Mouse (Mus musculus): ENCODE measurements around the gene Wnt7b.

Gene Wnt7b

GRCm38 (mm10) chr15:85569167-85569797 lies 13.0 kb downstream of the Wnt7b start:
- peak; percentile 75 to 80 for DNase-seq

DNA sequence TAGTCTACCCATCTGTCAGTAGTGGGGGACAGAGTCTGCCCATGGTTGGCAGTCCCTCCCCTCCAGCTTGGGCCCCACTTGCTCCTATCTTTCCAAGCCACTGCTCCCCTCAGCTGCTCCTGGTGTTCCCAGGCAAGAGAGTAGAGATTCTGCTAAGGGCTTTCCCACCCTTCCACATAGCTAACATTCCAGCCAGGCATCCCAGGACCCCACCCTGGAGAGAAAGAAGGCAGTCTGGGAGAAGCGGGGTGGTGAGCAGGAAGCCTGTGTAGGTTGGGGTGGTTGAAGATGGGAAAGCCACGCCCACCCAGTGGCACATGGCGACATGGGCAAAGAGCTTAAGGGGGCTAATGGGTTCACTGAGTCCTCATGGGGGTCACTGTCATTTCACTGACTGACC lies 13.9 kb downstream of the Wnt7b start:
- DNase-seq, result no peak

DNA sequence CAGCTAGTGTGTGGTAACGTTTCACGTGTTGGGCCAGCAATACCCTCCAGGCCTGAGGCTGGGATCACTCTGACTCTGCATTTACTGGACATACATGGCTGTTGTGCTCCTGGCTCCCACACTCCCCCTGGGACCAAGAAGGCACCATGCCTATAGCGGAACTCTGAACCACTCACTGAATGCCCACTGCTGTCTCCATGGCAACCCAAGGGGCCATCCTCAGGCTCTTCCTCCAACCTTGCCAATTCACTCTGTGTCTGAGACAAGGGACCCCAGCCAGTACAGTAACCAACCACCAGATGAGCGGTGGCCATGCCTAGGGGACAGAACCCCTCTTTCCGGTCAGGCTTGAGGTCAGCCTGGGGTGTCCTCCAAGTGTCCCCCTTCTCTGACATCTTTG lies 17.3 kb downstream of the Wnt7b start:
- peak; percentile 54 to 66 for DNase-seq

- peak; percentile 53 to 59 for DNase-seq
Observed at GRCm38 (mm10) chr15:85564034-85564769, 18.1 kb downstream of the Wnt7b start.

DNA sequence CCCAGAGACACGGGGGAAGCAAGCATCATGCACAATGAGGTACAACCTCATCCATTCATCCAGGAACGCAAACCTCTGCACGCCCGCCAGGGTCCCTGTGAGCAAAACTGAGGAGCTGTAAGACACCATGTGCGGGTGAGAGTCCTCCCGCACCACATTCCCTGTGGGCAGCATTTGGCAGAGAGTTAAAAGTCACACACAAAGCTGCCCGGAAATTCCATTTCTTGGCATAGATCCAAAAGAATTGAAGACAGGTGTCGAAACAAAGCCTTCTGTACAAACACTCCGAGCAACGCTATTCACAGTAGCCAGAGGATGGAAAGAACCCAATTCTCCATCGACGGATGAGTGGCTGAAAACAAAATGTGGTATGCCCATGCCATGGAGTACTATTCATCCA lies 20.3 kb downstream of the Wnt7b start:
- DNase-seq, result peak in 1 of 2 experiments; percentile 44

DNA sequence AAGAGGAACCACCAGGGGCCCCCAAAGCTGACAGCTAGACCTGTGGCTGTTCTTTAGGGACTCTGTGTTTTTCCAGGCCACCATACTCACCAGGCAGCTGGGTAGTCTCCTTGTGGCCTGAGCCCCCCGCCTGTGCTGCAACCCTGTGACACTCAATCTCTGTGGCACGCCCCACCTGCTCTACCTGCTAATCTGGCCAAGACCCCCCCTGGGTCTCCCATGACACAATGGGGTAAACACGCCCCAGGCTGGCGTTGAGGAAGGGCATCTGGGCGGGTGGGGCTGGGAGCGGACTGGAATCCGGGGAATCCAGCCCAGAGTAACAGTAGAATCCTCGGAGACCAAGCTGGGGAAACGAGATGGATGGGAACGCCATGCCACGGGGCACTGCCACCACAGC lies 21.4 kb downstream of the Wnt7b start:
- no peak for DNase-seq

DNA sequence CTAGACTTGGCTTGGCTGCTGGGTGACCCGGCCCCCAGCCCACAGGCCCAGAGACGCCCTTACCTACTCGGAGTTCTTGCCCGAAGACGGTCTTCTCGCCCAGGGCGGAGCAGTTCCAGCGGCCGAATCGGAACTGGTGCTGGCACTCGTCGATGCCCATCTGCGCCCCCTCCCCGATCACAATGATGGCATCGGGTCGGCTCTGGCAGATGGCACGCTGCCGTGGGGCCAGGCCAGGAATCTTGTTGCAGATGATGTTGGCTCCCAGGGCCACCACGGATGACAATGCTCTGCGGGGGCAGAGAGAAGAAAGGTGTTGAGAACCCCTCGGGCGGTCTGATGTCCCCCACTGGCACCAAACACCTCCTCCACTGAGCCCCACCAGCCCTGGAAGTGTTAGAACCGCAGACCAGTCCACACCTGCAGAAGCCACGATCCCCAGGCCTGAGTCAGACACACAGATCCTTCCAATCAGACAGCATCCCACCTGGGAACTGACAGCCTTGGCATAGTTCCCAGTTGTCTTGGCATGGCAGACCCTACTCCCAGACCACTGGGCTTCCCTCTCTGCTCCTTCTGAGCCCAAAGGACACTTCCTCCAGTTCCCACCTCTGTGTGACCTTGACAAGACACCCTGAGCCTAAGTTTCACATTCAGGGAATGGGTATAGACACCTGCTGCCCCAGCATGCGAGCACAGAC lies 23.3 kb downstream of the Wnt7b start:
- DNase-seq, result peak; percentile 80 to 88

DNA sequence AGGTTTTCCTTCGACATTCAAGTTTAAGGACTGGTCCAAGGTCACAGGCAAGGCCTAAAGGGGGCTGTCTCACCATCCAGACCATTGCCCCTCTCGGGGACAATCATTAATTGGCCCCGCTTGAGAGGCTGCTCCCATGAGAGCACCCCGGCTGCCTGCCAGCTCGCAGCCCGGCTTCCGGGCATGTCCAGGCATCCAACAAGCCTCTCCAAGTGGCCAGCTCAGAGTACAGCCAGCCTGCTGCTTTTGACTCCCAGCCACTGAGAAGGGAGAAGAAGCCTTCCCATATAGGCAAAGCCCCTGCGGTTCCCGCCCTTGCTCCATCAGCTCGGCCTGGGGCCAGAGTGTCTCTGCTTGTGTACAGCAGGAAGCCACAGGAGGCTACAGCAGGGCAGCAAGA lies 26.5 kb downstream of the Wnt7b start:
- peak; percentile 55 to 74 for DNase-seq

DNA sequence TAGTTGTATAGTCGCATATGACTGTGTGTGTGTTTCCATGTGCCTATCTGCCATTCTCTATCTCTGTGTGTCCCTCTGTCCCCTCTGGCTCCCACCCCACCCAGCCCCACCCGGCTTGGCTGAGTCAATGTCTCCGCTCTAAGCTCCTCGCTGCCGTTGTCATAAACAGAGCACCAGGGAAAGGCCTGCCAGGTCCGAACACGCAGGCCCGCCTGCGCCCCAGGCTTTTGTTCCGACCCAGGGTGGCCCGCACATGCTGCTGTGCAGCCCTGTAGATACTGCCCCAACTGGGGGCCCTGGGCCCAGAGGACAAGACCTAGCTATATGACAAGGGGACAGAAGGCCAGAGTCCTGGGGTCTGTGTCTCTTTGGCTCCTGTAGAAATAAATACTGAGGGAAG lies 28.9 kb downstream of the Wnt7b start:
- no peak for DNase-seq

GRCm38 (mm10) chr15:85546500-85546899 lies 35.8 kb downstream of the Wnt7b start:
- no peak for DNase-seq

GRCm38 (mm10) chr15:85545369-85545768 lies 36.9 kb downstream of the Wnt7b start:
- DNase-seq, result peak; percentile 50 to 55

DNA sequence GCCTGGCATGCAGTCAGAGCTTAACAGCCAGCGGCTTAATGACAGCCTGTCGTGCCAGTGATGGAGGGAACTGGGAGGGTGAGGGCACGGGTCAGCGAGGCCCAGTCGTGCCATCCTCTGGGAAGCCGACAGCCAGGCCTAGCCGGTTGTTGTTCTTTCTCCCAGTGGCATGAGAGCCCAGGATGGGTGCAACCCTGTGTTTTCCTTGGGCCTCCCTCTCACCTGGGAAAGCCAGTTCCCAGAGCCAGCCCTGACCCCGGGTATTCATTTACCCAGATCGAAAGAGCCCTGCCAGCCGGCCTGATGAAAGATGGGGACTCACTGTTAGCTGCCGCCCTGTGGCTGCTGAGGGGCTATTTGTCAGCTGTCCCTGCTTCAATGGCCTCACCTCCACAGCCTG lies 44.1 kb downstream of the Wnt7b start:
- peak in 1 of 2 experiments; percentile 28 for DNase-seq

GRCm38 (mm10) chr15:85537151-85537550 lies 45.1 kb downstream of the Wnt7b start:
- no peak for DNase-seq

DNA sequence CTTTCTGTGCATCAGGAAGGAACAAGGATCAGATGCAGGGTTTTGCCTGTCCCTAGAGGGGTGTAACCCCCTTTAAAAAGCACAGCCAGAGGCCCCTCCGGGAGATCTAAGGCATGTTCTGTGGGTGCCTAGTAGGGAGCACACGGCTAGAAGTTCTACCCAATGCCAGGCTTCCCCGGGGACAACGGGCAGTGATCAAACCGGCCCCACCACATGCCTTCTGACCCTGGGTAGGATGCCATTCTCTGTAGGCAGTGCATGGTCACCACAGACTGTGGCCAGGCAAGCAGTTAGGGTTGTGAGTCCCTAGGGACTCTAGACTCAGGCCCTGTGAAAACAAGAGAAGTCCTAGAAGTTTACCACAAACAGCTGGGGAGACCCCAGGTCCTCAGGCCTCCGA lies 47.6 kb downstream of the Wnt7b start:
- no peak for DNase-seq

GRCm38 (mm10) chr15:85534215-85534614 lies 48.1 kb downstream of the Wnt7b start:
- DNase-seq, result no peak

- DNase-seq, result no peak
Observed at GRCm38 (mm10) chr15:85532063-85532462, 50.2 kb downstream of the Wnt7b start.

DNA sequence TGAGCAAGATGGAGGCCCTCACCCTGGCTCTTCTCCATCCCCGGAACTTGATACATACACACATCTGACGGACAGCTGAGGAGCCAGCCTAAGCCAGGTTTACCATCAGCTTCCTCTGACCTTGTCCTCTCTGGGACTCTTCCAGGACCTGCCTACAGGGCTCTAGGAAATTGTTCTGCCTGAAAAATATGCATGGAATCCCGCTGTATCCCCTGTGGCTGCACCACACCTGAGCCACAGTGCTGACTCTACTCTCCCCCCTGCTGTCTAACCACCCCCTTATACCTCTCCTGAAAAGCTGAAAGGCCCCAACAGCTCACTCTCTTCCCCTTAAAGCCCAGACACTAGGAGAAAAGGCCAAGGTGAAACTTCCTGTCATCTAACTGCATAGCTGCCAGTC lies 52.4 kb downstream of the Wnt7b start:
- DNase-seq, result no peak

DNA sequence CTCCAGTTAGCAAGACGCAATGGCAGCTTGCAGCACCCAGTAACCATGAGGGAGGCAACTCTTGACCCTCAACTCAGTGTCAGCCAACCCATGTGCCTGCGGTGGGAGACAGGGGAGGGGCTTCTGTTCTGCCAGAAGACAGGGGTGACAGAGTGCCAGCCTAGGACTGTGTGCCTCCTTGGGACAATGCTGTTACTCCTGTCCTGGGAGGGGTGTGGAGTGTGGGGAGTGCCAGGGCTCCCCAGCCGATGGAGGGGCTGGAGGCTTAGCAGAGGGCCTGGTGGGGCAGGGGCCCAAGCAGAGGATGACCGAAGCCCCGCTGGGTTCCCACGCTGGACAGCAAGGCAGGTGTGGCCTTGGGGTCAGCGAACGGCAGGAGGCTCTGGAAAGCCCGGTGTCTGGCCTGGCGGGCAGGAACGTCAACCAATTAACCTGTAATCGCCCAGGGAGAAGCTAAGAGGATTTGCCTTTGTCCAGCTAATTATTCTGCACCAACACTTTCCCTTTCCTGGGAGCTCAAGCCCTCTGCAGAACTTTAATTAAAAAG lies 57.8 kb downstream of the Wnt7b start:
- no peak for DNase-seq

DNA sequence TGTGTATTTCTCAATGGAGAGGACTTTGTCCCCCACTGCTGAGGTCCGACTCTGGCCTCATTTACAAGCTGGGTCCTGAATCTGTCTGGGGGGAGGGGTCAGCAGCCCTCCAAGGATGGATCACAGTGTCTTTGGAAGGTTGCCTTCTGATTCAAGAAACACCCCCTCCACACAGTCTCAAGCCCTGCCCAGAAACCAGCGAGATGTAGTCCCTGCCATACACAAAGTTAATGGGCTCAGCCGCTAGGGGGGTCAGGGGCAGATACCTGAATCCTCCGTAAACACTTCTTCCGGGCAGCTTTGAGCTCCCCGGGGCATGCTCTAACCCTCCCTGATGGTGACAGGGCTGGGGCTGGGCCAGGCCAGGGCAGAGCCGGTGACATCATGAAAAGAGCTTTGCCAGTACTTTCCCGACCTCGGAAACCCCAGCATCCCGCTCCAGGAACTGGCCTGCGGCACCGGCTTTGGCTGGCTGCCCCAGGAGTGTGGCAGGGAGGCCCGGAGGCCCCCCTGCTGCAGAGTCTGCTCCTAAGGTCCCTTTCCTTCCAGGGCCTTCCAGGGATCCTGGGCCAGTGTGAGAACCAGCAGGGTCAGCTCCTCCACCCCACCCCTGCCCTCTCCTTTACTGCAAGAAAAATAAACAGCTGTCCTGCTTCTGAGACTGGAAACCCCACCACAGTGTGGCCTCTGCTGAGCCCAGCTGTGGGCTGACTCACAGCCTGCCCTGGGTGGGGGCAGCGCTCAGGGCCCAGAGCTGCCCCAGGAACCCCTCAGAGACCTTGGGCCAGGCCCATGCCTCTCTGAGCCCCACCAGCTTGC lies 58.9 kb downstream of the Wnt7b start:
- peak; percentile 66 to 76 for DNase-seq

DNA sequence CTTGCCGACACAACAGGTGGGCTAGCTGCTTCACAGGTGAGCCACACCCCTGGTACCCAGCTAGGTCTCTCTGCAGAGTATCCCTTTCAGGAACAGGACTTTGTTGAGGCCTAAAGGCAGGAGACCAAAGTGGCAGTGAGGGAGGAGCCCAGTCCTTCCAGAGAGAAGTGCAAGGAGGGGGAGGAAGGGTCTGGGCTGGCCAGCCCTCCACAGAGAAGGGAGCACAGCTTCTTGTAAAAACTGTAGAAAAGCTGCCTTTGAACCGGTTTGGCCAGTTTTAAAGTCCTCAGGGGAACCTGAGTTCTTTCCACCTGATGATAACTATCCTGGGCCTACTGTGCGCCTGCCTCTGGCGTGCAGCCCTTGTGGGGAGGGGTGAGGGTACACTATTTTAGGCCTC lies 62.8 kb downstream of the Wnt7b start:
- DNase-seq, result no peak

DNA sequence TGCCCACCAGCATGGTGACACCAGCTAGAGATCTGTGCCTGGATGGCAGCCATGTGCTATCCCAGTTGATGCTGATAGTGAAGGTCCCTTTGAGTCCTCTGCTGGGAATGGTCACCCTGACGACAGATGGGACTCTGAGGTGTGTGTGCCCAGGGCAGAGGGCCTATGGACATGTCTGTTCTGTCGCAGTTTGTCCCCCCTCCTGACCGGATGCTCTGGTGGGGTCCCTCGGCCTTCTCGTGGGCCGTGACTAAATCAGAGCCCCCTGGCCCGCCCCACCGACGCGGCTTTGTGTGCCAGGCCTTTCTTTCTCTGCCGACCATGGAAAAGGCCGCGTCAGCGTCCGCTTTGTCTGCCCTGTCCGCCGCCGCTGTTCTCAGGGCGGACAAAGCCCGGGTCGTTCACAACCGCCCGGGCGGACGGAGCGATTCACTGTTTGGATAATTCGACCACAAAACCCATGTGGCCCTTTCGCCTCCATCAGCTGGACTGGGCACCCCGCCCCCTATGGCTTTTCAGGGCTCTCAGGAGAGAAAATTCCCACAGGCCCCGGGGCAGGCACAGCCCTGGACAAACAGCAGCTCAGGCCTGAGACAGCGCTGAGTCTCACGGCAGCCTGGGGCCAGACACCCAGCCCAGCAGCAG lies 74.8 kb downstream of the Wnt7b start:
- peak in 1 of 2 experiments; percentile 23 for DNase-seq

DNA sequence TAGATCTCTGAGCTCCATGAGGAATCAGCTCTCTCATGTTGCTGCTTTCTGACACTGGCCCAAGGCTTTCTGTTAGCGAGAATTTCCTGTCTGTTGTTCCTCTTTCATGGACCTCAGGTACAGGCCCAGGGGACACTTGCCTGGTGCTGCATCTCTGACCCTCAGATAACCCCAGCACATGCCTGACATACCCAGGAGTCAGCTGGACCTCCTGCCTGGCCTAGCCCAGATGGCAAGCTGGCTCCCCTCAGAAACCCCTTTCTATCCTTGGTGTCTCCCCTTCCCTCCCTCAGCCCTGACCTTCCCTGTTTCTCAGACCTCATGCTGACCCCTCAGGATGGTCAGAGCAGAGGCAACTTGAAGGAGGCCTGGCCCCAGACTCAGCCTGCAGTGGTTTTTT lies 75.6 kb downstream of the Wnt7b start:
- DNase-seq, result no peak
